Mouse (Mus musculus): ENCODE measurements around the gene Stx4a.
"Not testable (repeated sequence)": the region's sequence is repeated elsewhere in the genome, so short reads cannot be mapped to it uniquely, and the experiment has no call there.

Stx4a gene

GRCm38 (mm10) chr7:127870136-127870821 lies 46.2 kb downstream of the Stx4a start:
- no peak for DNase-seq

GRCm38 (mm10) chr7:127874812-127875626 lies 50.9 kb downstream of the Stx4a start:
- no peak for DNase-seq

GRCm38 (mm10) chr7:127875627-127876001 lies 51.5 kb downstream of the Stx4a start:
- peak; percentile 85 to 87 for DNase-seq

GRCm38 (mm10) chr7:127876041-127876466 lies 52.0 kb downstream of the Stx4a start, which contains the start of gene Zfp646:
Zfp646 (plus strand) TSS chr7:127876221.
- peak; percentile 65 to 68 for DNase-seq

- peak; percentile 78 to 84 for DNase-seq
Measured at GRCm38 (mm10) chr7:127876467-127877348, 52.6 kb downstream of the Stx4a start, which contains the start of gene Zfp668. Zfp668 (minus strand) TSS chr7:127876828.

- no peak for DNase-seq
Measured at GRCm38 (mm10) chr7:127879301-127879700, 55.2 kb downstream of the Stx4a start.

GRCm38 (mm10) chr7:127880431-127880830 lies 56.3 kb downstream of the Stx4a start:
- DNase-seq, result no peak

- DNase-seq, result no peak
Measured at GRCm38 (mm10) chr7:127885951-127886350, 61.9 kb downstream of the Stx4a start.

GRCm38 (mm10) chr7:127886551-127886950 lies 62.5 kb downstream of the Stx4a start:
- DNase-seq, result no peak

- DNase-seq, result no peak
Measured at GRCm38 (mm10) chr7:127887191-127887590, 63.1 kb downstream of the Stx4a start.

GRCm38 (mm10) chr7:127887781-127888180 lies 63.7 kb downstream of the Stx4a start:
- no peak for DNase-seq

GRCm38 (mm10) chr7:127888821-127889220 lies 64.7 kb downstream of the Stx4a start:
- DNase-seq, result no peak

GRCm38 (mm10) chr7:127890798-127891197 lies 66.7 kb downstream of the Stx4a start, which contains the start of gene Prss53:
Prss53 (minus strand) TSS chr7:127890970.
- no peak for DNase-seq

- no peak for DNase-seq
Measured at GRCm38 (mm10) chr7:127894480-127894879, 70.4 kb downstream of the Stx4a start.

GRCm38 (mm10) chr7:127895442-127895841 lies 71.3 kb downstream of the Stx4a start, which contains the start of the genes Gm21974 and Vkorc1:
Gm21974 (minus strand) TSS chr7:127895454.
Vkorc1 (minus strand) TSS chr7:127895617.
- DNase-seq, result peak; percentile 85 to 93

GRCm38 (mm10) chr7:127895891-127896290 lies 71.8 kb downstream of the Stx4a start:
- DNase-seq, result not testable (repeated sequence)

- peak; percentile 45 to 71 for DNase-seq
Measured at GRCm38 (mm10) chr7:127896384-127896783, 72.3 kb downstream of the Stx4a start.

GRCm38 (mm10) chr7:127897542-127897941 lies 73.4 kb downstream of the Stx4a start:
- DNase-seq, result no peak

GRCm38 (mm10) chr7:127898179-127898956 lies 74.3 kb downstream of the Stx4a start:
- DNase-seq, result no peak

Measured in spleen, adult 18-20 months (tissue).